Mouse (Mus musculus) forebrain, embryonic 12.5 days (tissue): ENCODE measurements around the gene Arid3c. TPM values are rescaled to one million over a fixed set of nuclear protein-coding genes. Genes with fewer than 3 reads are reported as not detected.
"Not testable (repeated sequence)": the region's sequence is repeated elsewhere in the genome, so short reads cannot be mapped to it uniquely, and the experiment has no call there.

Experiments used
- ATAC-seq: fragments of 200-750 bp; cut with Nextera tagmentation; 2 replicates; pipeline ENCODE4 v1.8.0; 2017; ENCODE audit warnings: moderate TSS enrichment; ENCODE audit not compliant: low FRiP score
- H3K27ac ChIP-seq: fragments of 300-500 bp; sonication (generic); 2 replicates; pipeline ENCODE4 v1.5.1; 2016; ENCODE audit warnings: mild to moderate bottlenecking
- H3K27me3 ChIP-seq: fragments of 300-500 bp; sonication (generic); 2 replicates; pipeline ENCODE4 v1.6.1; 2016; ENCODE audit warnings: mild to moderate bottlenecking
- H3K36me3 ChIP-seq: fragments of 300-500 bp; sonication (generic); replicated peaks from 2 replicates; pipeline ENCODE4 v1.6.1; 2016; ENCODE audit warnings: mild to moderate bottlenecking
- H3K4me1 ChIP-seq: fragments of 300-500 bp; sonication (generic); 2 replicates; pipeline ENCODE4 v1.6.1; 2016
- H3K4me2 ChIP-seq: fragments of 300-500 bp; sonication (generic); 2 replicates; pipeline ENCODE4 v1.6.1; 2016; ENCODE audit warnings: mild to moderate bottlenecking, moderate library complexity
- H3K4me3 ChIP-seq: fragments of 300-500 bp; sonication (generic); replicated peaks from 2 replicates; pipeline ENCODE4 v1.5.1; 2016; ENCODE audit warnings: mild to moderate bottlenecking
- H3K9ac ChIP-seq: fragments of 300-500 bp; sonication (generic); 2 replicates; pipeline ENCODE4 v1.6.1; 2016; ENCODE audit warnings: mild to moderate bottlenecking
- H3K9me3 ChIP-seq: fragments of 300-500 bp; sonication (generic); 2 replicates; pipeline ENCODE4 v1.6.1; 2016
- WGBS: fragments of 180-500 bp; shearing (Covaris S2); methylation state at CpG from one replicate; pipeline ENCODE4 v1.1.7; 2016; 5-methylcytosine and 5-hydroxymethylcytosine counted together
- polyA plus RNA-seq: library from polyadenylated mRNA; unstranded; fragments of >200 nt; fragmentation: Nextera tagmentation; extraction: Ambion mirVana; gene quantifications from 2 replicates; pipeline ENCODE4 v1.2.1, GENCODE M21; 2016

The Arid3c gene
- polyA plus RNA-seq, 1 experiment from 2014 or later: 0.42 TPM

GRCm38 (mm10) chr4:41712421-41713196 is 18.3 kb downstream of the Arid3c start:
- peak; percentile 36 for ATAC-seq
- peak overlapping the region; percentile 91 for H3K4me2 ChIP-seq
- H3K9me3 ChIP-seq: no peaks in the 10 kb centered on the region
- H3K27ac ChIP-seq: peak overlapping the region; percentile 62
- no peaks in the 10 kb centered on the region for H3K27me3 ChIP-seq
- peaks cover 26% of the 10 kb centered on the region for H3K36me3 ChIP-seq
- 45% methylated on average over 31 of the region's 31 CpGs for WGBS
- peaks cover 41% of the 10 kb centered on the region for H3K4me1 ChIP-seq
- peak overlapping the region; percentile 82 for H3K4me3 ChIP-seq
- H3K9ac ChIP-seq: peak overlapping the region; percentile 95

GRCm38 (mm10) chr4:41711705-41712375 is 19.1 kb downstream of the Arid3c start:
- no peak overlapping the region for H3K27ac ChIP-seq
- ATAC-seq: no peak
- peak overlapping the region; percentile 91 for H3K4me2 ChIP-seq
- H3K9me3 ChIP-seq: no peaks in the 10 kb centered on the region
- peak overlapping the region; percentile 82 for H3K4me3 ChIP-seq
- H3K36me3 ChIP-seq: peaks cover 19% of the 10 kb centered on the region
- 82% methylated on average over 16 of the region's 16 CpGs for WGBS
- H3K9ac ChIP-seq: peak overlapping the region; percentile 95
- H3K4me1 ChIP-seq: peaks cover 49% of the 10 kb centered on the region
- H3K27me3 ChIP-seq: no peaks in the 10 kb centered on the region

- H3K27ac ChIP-seq: no peak overlapping the region
- peaks cover 8% of the 10 kb centered on the region for H3K36me3 ChIP-seq
- no peak overlapping the region for H3K9ac ChIP-seq
- H3K27me3 ChIP-seq: peaks cover 9% of the 10 kb centered on the region
- H3K4me2 ChIP-seq: no peak overlapping the region
- no peak overlapping the region for H3K4me3 ChIP-seq
- no peaks in the 10 kb centered on the region for H3K9me3 ChIP-seq
- WGBS: 62% methylated on average over 4 of the region's 4 CpGs
- ATAC-seq: no peak
- H3K4me1 ChIP-seq: peaks cover 65% of the 10 kb centered on the region
Measured at GRCm38 (mm10) chr4:41710229-41710628, 20.7 kb downstream of the Arid3c start.

GRCm38 (mm10) chr4:41708192-41708745 is 22.7 kb downstream of the Arid3c start:
- ATAC-seq: no peak
- H3K9me3 ChIP-seq: no peaks in the 10 kb centered on the region
- H3K36me3 ChIP-seq: peaks cover 8% of the 10 kb centered on the region
- 43% methylated on average over 8 of the region's 8 CpGs for WGBS
- H3K27me3 ChIP-seq: peaks cover 24% of the 10 kb centered on the region
- no peak overlapping the region for H3K4me3 ChIP-seq
- 0 out of 2 replicates have a peak overlapping the region, but pooled peaks have one; percentile 59 for H3K27ac ChIP-seq
- no peak overlapping the region for H3K9ac ChIP-seq
- H3K4me2 ChIP-seq: no peak overlapping the region
- peaks cover 64% of the 10 kb centered on the region for H3K4me1 ChIP-seq

GRCm38 (mm10) chr4:41707011-41707535 is 23.9 kb downstream of the Arid3c start:
- peak overlapping the region; percentile 40 for H3K4me2 ChIP-seq
- WGBS: 1% methylated on average over 13 of the region's 13 CpGs
- peak overlapping the region; percentile 14; the same call in 1 of the 2 replicates for H3K4me3 ChIP-seq
- peak overlapping the region; percentile 59 for H3K27ac ChIP-seq
- ATAC-seq: peak; percentile 82
- H3K4me1 ChIP-seq: peaks cover 56% of the 10 kb centered on the region
- peaks cover 6% of the 10 kb centered on the region for H3K36me3 ChIP-seq
- H3K27me3 ChIP-seq: peaks cover 27% of the 10 kb centered on the region
- H3K9me3 ChIP-seq: no peaks in the 10 kb centered on the region
- no peak overlapping the region for H3K9ac ChIP-seq

- H3K4me3 ChIP-seq: no peak overlapping the region
- no peak overlapping the region for H3K9ac ChIP-seq
- H3K36me3 ChIP-seq: no peaks in the 10 kb centered on the region; the same call in 1 of the 2 replicates
- peak overlapping the region; percentile 50; the same call in 1 of the 2 replicates for H3K27ac ChIP-seq
- H3K4me2 ChIP-seq: peak overlapping the region; percentile 40
- WGBS: 63% methylated on average over 19 of the region's 19 CpGs
- H3K9me3 ChIP-seq: no peaks in the 10 kb centered on the region
- H3K4me1 ChIP-seq: peaks cover 46% of the 10 kb centered on the region
- peak; percentile 12; the same call in 1 of the 2 replicates for ATAC-seq
- peaks cover 27% of the 10 kb centered on the region for H3K27me3 ChIP-seq
Measured at GRCm38 (mm10) chr4:41705922-41706754, 24.8 kb downstream of the Arid3c start.

GRCm38 (mm10) chr4:41704651-41705050 is 26.3 kb downstream of the Arid3c start:
- Histone ChIP-seq H3K9ac (no peak overlapping the region), H3K4me1 (peaks cover 43% of the 10 kb centered on the region), H3K9me3 (no peaks in the 10 kb centered on the region), H3K36me3 (no peaks in the 10 kb centered on the region), H3K27ac (no peak overlapping the region), H3K4me3 (no peak overlapping the region), H3K4me2 (no peak overlapping the region), H3K27me3 (peaks cover 27% of the 10 kb centered on the region)
- WGBS: 5% methylated on average over 5 of the region's 5 CpGs
- ATAC-seq: no peak

GRCm38 (mm10) chr4:41702226-41702625 is 28.7 kb downstream of the Arid3c start:
- Histone ChIP-seq H3K27me3 (peaks cover 31% of the 10 kb centered on the region), H3K4me1 (peaks cover 29% of the 10 kb centered on the region)
- not testable (repeated sequence) for H3K4me2 ChIP-seq, H3K4me3 ChIP-seq, H3K9ac ChIP-seq, H3K9me3 ChIP-seq, H3K27ac ChIP-seq, H3K36me3 ChIP-seq, ATAC-seq
- 72% methylated on average over 2 of the region's 2 CpGs for WGBS

GRCm38 (mm10) chr4:41700224-41700623 is 30.7 kb downstream of the Arid3c start:
- not testable (repeated sequence) for H3K9me3 ChIP-seq, H3K9ac ChIP-seq, H3K4me1 ChIP-seq, H3K36me3 ChIP-seq, H3K27ac ChIP-seq, H3K4me3 ChIP-seq, H3K4me2 ChIP-seq, ATAC-seq
- WGBS: 100% methylated on average over 3 of the region's 8 CpGs
- peaks cover 21% of the 10 kb centered on the region for H3K27me3 ChIP-seq

GRCm38 (mm10) chr4:41699783-41700182 is 31.2 kb downstream of the Arid3c start, which contains the start of gene Il11ra1:
Gene Il11ra1, plus strand, starts transcription at chr4:41699989.
- Histone ChIP-seq H3K4me2 (peak within 1 kb of the TSS; percentile 38; the same call in 1 of the 2 replicates), H3K27me3 (peaks cover 17% of the 10 kb centered on the region; the same call in 1 of the 2 replicates)
- H3K4me3 ChIP-seq, H3K36me3 ChIP-seq, H3K9ac ChIP-seq, ATAC-seq, H3K27ac ChIP-seq, H3K4me1 ChIP-seq, H3K9me3 ChIP-seq: not testable (repeated sequence)
- WGBS: 82% methylated on average over 10 of the region's 10 CpGs

- not testable (repeated sequence) for ATAC-seq
- 7% methylated on average over 24 of the region's 32 CpGs for WGBS
- H3K4me2 ChIP-seq: peak overlapping the region; percentile 38; the same call in 1 of the 2 replicates
Measured at GRCm38 (mm10) chr4:41698421-41699016, 32.4 kb downstream of the Arid3c start.

More at GRCm38 (mm10) chr4:41698421-41699016, 32.4 kb downstream of the Arid3c start:
- H3K9ac ChIP-seq, H3K27me3 ChIP-seq, H3K27ac ChIP-seq, H3K4me1 ChIP-seq, H3K4me3 ChIP-seq, H3K9me3 ChIP-seq, H3K36me3 ChIP-seq: not testable (repeated sequence)
